Mouse (Mus musculus) C2C12 (cell line): ENCODE results near the gene Rph3al. TPM values are rescaled to one million over a fixed set of nuclear protein-coding genes. Genes with fewer than 3 reads are reported as not detected.

Source experiments
- H3K27me3 ChIP-seq: one replicate; pipeline ENCODE4 v1.6.1; 2011; ENCODE audit not compliant: control insufficient read depth, insufficient read depth, insufficient read length
- H3K36me3 ChIP-seq: one replicate; pipeline ENCODE4 v1.6.1; 2011; ENCODE audit not compliant: control insufficient read depth, insufficient read depth
- H3K4me3 ChIP-seq: one replicate; pipeline ENCODE4 v1.5.1; 2011; ENCODE audit warnings: mild to moderate bottlenecking, control low read depth; ENCODE audit not compliant: poor library complexity, insufficient read depth, severe bottlenecking
- H3K79me2 ChIP-seq: one replicate; pipeline ENCODE4 v1.6.1; 2011; ENCODE audit not compliant: control insufficient read depth, insufficient read depth
- H3K79me3 ChIP-seq: one replicate; pipeline ENCODE4 v1.6.1; 2011; ENCODE audit warnings: low read depth, control low read depth
- H3ac ChIP-seq: one replicate; pipeline ENCODE3; 2011; ENCODE audit warnings: low read depth; ENCODE audit not compliant: control insufficient read depth, insufficient read length
- CEBPB ChIP-seq: IDR thresholded peaks from one replicate; pipeline ENCODE4 v1.6.1; 2011; ENCODE audit warnings: low read depth, mild to moderate bottlenecking, control low read depth, moderate library complexity
- CTCF ChIP-seq: IDR thresholded peaks from one replicate; pipeline ENCODE4 v1.5.1; 2011; ENCODE audit not compliant: control insufficient read depth, insufficient read depth, insufficient read length
- FOSL1 ChIP-seq: IDR thresholded peaks from one replicate; pipeline ENCODE4 v1.8.0; 2011; ENCODE audit warnings: mild to moderate bottlenecking, low read length; ENCODE audit not compliant: poor library complexity, insufficient read depth, severe bottlenecking
- MAX ChIP-seq: IDR thresholded peaks from one replicate; pipeline ENCODE4 v1.6.1; 2011; ENCODE audit warnings: mild to moderate bottlenecking, control low read depth
- MYOD1 ChIP-seq: IDR thresholded peaks from one replicate; pipeline ENCODE4 v1.6.1; 2011; ENCODE audit warnings: low read depth; ENCODE audit not compliant: control insufficient read depth, insufficient read length
- MYOG ChIP-seq: IDR thresholded peaks from one replicate; pipeline ENCODE4 v1.6.1; 2011; ENCODE audit not compliant: control insufficient read depth, insufficient read length; ENCODE audit errors: extremely low read depth
- USF1 ChIP-seq: IDR thresholded peaks from one replicate; pipeline ENCODE4 v1.6.1; 2011; ENCODE audit warnings: low read depth, mild to moderate bottlenecking, control low read depth, moderate library complexity
- polyA plus RNA-seq: library from polyadenylated mRNA; unstranded; fragments of >200 nt; fragmentation: generic; extraction: Trizol; gene quantifications from one replicate; pipeline ENCODE4 v1.2.1, GENCODE M21; 2012; ENCODE audit warnings: missing spikeins

Rph3al gene
- polyA plus RNA-seq, 1 experiment, result 0.11 TPM

DNA sequence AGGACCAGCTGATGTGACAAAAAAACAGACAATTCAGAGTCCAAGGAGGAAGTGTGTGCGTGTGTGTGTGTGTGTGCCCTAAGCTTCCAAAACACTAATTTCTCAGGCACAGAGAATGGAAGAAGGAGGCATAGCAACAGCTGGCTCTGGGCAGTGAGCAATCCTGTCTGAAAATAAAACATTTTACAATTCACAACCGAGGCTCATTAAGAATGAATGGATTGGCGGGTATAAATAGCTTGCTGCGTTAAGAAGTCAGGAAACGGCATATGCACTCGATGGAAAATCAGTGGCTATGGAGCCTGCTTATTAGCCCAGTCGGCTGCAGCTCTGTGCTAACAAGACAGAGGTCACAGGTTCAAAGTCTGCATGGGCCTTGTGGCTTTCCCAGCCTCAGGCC is 92.6 kb downstream of the Rph3al start:
- Histone ChIP-seq H3K79me2 (no peaks in the 10 kb centered on the region), H3ac (no peak overlapping the region), H3K27me3 (peaks cover 26% of the 10 kb centered on the region), H3K4me3 (no peak overlapping the region), H3K79me3 (no peaks in the 10 kb centered on the region), H3K36me3 (no peaks in the 10 kb centered on the region)
- TF ChIP-seq CEBPB (no peak), USF1 (no peak), MAX (no peak), MYOD1 (no peak), FOSL1 (no peak), CTCF (no peak), MYOG (no peak)

- no peak overlapping the region for H3K4me3 ChIP-seq
- TF ChIP-seq FOSL1 (no peak), USF1 (no peak), MAX (no peak), CEBPB (no peak)
- H3K79me2 ChIP-seq, result no peaks in the 10 kb centered on the region
- peaks cover 44% of the 10 kb centered on the region for H3K27me3 ChIP-seq
- no peak overlapping the region for H3ac ChIP-seq
- no peaks in the 10 kb centered on the region for H3K79me3 ChIP-seq
- H3K36me3 ChIP-seq, result no peaks in the 10 kb centered on the region
Measured at GRCm38 (mm10) chr11:75842904-75843619, 95.2 kb downstream of the Rph3al start.

GRCm38 (mm10) chr11:75841503-75841902 is 96.7 kb downstream of the Rph3al start:
- TF ChIP-seq FOSL1 (no peak), MYOG (no peak), CTCF (no peak), USF1 (no peak), MAX (no peak), CEBPB (no peak), MYOD1 (no peak)
- H3K79me3 ChIP-seq, result no peaks in the 10 kb centered on the region
- H3ac ChIP-seq, result no peak overlapping the region
- peaks cover 48% of the 10 kb centered on the region for H3K27me3 ChIP-seq
- H3K4me3 ChIP-seq, result no peak overlapping the region
- no peaks in the 10 kb centered on the region for H3K36me3 ChIP-seq
- H3K79me2 ChIP-seq, result no peaks in the 10 kb centered on the region

DNA sequence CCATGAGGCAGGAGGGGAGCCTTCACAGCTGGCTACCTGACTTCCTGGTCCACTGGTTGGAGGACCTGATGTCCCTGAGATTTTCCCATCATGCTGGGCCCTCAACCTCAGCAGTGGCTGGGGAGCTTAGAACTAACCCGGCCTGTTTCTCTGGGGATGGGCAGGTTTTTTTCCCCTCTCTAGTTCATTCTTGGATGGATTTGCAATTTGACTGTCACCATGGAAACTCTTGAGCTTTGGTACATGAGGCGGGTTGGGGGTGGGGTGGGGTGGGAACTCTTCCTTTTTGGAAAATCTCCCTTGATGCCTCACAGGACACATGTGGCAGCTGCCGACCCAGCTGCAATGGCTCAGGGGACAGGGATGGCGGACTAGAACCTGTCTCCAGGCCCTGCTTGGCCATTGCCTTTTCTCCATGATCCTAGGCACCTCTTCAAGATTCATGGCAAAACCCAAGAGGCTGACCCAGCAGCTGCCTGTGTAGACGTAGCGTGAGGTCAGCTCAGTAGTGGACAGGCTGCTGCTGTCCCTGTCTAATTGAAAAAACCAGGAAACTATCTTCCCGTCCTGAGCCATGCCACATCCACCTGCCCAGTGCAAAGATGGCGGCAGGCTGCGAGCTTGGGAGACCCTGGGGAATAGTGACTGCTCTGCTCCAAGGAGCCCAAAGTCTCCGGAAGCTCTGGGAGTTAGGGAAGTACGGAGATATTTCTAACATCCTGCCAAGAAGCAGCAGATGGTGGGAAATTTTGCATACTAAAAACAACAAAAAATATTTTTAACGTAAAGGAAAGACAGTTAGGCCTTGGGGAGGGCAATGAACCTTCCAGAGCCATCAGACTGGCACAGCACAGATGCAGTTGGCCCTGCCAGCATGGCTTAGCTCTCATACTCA is 98.4 kb downstream of the Rph3al start:
- H3K79me3 ChIP-seq, result no peaks in the 10 kb centered on the region
- no peaks in the 10 kb centered on the region for H3K36me3 ChIP-seq
- no peak overlapping the region for H3K4me3 ChIP-seq

DNA sequence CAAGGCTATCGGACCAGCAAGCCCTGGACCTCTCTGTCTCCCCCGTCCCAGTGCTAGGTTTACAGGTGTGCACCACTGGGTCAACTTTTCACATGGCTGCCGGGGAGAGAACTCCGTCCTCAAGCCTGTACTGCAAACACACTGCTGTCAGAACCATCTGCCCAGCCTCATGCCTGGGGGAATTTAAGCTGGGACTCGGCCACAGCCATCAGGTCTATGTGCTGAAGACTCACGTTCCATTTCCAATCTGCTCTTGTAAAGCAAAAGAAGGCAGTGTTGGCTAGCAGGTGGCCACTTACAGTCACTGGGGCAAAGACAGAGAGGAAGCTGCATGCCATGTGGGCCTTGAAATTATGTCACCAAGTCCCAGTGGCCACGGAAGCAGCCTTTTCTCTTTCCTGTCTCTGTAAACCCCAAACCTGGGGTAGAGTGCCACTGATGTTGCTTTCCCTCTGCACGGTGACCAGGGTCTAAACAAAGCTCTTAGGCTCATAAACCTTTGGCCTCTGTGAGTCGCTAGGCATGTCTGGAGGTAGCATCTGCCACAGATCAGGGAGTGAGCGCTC is 99.3 kb downstream of the Rph3al start:
- no peak for TF ChIP-seq CTCF
- no peak for TF ChIP-seq MAX
- TF ChIP-seq USF1, result no peak
- TF ChIP-seq CEBPB, result no peak
- no peak for TF ChIP-seq MYOG
- TF ChIP-seq FOSL1, result no peak
- no peak for TF ChIP-seq MYOD1
- H3K79me2 ChIP-seq, result no peaks in the 10 kb centered on the region
- H3K4me3 ChIP-seq, result no peak overlapping the region
- H3ac ChIP-seq, result no peak overlapping the region
- peaks cover 44% of the 10 kb centered on the region for H3K27me3 ChIP-seq
- no peaks in the 10 kb centered on the region for H3K79me3 ChIP-seq
- no peaks in the 10 kb centered on the region for H3K36me3 ChIP-seq

More for the DNA sequence above, 98.4 kb downstream of the Rph3al start:
- H3ac ChIP-seq, result no peak overlapping the region
- H3K27me3 ChIP-seq, result peaks cover 45% of the 10 kb centered on the region
- TF ChIP-seq USF1 (no peak), FOSL1 (no peak), MYOD1 (no peak), CEBPB (no peak), CTCF (no peak), MAX (no peak), MYOG (no peak)
- no peaks in the 10 kb centered on the region for H3K79me2 ChIP-seq
